Mouse (Mus musculus): Measurements from ENCODE around the gene Pik3cb.

Gene Pik3cb

DNA sequence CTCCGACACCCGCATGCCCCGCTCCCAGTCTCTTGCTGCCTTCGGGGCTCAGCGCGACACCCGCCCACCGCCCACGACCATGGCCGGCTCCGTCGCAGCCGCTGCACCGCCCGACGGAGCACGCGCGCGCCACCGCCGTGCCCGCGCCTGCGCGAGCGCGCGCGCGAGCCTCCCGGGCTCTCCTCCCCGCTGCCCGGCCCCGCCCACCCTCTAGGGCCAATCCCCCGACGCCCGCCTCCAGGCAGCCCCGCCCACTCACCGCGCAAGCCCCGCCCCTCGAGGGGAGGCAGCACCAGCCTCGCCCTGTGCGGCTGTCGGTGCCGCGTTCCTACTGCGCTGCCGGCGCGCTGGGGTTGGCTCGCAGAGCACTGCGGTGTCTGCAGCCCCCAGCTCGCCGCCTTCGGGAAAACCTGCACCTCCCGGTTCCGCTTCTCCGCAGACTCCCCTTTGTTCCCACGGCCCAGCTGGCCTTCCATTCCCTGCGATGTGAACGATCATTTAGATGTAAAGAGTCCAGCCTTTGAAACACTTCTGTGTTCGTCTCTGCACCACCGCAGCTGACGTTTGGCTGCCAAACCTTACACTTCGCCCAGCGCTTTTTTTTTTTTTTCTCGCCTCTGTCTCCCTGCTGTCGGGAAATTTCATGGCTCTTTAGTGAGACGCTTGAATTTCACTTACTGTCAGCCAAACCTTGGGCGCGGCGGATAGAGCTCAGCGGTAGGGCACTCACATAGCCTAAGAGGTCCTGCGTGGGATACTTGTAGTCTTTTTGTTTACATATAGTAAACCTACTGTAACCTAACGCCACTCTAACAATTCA, at the start of gene Pik3cb:
TSS of gene Pik3cb (minus strand) at position 559 of the 820 bp plus-strand sequence.
- WGBS: under 1% methylated on average over 77 of the region's 77 CpGs

DNA sequence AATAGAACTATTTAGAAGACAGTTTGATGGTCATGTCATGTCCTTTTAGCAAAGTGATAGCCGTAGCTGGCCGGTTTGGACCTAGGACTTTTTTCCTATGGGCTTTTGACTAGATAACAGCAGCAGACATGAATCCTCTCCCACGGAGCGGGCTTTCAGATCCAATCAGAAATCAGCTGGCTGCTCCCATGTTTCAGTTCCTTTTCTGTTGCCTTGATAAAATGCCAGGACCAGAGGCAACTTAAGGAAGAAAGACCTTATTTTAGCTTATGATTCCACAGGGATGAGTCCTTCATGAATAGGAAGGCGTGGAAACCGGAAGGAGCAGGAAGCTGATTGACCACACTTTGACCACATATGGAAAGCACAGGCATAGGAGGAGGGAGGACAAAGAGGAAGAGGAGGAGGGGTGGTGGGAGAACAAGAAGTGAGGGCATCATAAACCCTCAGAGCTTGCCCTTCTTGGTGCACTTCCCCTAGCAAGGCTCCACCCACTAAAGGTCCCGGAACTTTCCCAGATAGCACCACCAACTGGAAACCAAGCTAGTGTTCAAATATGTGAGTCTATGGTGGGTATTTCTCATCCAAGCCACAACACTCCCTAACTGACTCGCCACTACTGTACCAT, 42.7 kb upstream of the Pik3cb start:
- 65% methylated on average over 8 of the region's 8 CpGs for WGBS

DNA sequence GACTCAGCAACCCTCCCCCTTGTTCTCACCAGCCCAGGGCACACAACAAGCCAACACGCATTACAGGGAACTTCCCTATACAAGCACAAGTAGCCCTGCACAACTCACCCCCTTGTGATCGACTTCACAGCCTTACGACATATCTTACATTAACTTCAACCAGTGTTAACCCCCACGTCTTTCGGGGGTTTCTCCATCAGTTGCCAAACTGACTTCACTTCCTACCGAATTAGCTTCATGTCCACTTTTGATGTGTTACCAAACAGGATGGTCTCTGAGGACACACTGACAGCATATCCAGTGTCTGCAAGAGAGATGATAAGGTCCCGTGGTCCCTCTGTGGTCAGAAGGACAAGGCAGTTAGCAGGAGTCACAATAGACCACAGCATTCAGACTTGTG, 41.7 kb upstream of the Pik3cb start:
- WGBS: 89% methylated on average over 7 of the region's 7 CpGs

DNA sequence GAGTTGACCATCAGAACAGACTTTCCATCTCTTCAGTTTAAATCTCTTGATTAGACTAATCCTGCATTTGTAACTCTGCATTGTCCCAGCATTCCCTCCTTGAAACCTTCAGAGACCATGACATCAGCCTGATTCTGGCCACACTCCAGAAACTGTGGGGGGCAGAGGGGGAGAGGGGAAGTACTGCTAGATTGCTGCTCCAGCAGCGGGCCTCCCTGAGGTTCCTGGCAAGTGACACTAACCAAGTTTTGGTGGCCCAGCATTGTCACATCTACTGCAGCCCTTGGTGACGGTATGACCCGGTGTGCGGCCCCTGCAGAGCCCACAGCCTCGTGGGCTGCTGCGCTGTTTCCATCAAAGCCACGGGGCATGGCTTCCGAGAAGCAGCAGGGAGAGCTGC, 39.9 kb upstream of the Pik3cb start:
- 49% methylated on average over 8 of the region's 8 CpGs for WGBS

DNA sequence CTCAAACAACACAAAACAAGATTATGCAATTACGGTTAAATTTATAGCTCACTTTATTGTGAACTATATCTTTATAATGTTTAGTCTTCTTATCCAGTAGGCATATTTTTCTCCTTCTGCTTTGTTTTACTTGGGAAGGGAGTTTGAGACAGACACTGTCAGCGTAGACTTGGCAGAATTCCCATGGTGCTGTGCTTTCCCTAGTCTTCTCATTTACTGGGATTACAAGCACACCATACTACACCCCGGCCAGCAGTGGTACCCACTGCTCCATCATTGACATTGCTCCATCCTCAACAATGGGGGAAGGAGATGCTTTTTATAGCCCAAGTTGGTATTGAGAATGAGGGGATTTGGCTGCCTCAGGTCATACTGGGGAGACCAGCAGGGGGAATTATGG, 38.3 kb upstream of the Pik3cb start:
- WGBS: 74% methylated on average over 3 of the region's 3 CpGs

DNA sequence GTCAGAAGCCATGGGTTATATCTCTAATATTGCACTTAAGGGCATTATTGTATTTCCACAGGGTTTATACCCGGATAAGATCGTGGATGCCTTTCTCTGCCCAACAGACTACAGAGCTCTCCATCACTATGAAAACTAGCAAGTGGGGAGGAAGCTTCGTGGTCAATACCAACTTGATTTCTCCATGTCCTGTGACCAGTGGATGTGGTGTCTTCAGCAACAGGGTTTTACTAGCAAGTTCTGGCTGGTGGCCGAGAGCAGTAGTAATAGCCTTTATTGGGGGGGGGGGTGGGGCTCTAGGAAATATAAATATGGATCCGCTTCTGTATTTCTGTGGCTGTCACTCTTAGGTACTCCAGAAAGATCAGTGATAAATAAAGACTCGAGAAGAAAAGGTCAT, 35.4 kb upstream of the Pik3cb start:
- 89% methylated on average over 6 of the region's 6 CpGs for WGBS

DNA sequence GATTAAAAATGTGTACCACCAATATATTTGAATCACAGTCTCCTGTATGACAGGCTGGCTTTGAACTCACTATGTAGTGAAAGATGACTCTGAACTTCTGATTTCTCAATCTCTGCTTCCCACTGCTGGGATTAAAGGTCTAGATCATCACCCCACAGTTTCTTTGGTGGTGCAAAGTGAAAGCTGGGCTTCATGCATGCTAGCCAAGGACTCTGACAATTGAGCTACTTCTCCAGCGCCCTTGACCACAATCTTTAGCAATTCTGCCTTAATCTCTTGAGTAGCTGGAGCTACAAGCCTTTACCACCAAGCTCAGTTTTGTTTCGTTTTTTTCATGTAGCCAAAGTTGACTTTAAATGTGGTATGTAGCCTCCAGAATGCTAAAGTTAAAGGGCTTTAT, 32.4 kb upstream of the Pik3cb start:
- 90% methylated on average over 2 of the region's 2 CpGs for WGBS

DNA sequence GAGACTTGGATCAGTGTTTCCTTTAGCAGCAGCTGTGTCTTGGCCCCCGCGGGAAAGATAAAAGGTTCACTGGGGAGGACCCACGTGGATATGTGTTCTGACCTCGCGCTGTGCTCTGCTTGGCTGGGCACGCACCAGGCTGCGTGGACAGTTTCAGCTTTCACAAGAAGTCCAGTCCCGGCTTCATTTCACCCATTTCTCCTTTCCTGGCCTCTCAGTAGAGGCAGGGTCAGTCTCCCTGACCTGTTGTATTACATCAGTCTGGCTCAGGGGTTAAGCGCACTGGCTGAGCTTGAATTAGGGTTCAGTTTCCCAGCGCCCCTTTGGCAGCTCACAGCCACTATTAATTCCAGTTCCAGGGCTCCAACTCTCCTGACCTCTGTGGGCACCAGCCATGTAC, 30.8 kb upstream of the Pik3cb start:
- 80% methylated on average over 10 of the region's 10 CpGs for WGBS

DNA sequence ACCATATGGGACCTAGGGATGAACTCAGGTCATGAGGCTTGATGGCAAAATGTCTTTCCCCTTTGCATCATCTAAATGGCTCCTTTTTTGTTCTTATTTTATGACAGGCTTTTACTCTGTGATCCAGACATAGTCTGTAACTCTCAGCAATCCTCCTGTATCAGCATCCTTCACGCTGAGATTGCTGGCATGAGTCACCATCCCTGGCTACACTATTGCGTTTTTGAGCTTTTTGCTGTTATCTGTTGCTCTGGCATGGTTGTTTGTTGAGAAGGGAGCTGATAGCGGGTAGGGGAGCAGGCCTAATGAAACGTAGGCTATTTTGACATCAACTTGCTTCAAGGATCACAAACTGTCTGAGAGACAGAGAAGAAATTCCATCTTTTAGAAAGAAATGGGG, 28.6 kb upstream of the Pik3cb start:
- WGBS: 80% methylated on average over 4 of the region's 4 CpGs

DNA sequence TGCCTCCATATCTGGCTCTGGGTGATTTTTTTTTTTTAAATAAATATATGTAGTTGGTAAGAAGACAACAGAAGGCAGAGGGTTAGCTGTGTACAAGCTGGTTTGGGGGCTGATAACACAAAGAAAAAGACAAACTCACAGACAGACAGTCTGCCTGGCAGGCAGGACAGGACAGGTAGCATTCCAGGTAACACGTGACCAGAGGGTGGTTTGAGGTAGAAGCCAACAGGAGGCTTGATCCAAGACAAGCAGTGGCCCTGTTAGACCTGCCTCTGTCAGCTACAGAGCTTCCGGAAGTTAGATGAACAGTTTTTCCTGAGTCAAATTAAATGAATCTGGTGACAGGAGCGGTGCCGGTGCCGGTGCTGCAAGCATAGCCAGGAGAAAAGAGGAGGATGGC, 26.5 kb upstream of the Pik3cb start:
- 94% methylated on average over 5 of the region's 5 CpGs for WGBS

DNA sequence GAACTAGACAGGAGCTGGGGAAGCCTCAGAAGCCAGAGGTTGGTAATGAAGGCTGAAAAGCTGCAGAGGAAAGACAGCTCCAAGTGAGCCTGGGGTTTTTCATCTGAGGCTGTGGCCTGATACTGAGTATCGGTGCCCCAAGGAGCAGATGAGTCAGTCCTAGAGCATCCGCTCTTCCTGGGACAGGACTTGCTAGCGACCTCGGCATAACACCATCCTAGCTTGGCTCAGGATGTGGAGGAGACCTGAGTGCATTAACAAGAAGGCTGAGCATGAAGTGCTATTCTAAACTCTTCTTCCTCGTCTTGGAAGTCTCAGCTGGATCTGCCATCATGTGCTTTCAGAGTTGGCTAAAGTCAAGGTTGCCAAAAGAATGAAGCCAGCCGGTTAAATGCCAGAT, 25.5 kb upstream of the Pik3cb start:
- WGBS: 80% methylated on average over 6 of the region's 6 CpGs

DNA sequence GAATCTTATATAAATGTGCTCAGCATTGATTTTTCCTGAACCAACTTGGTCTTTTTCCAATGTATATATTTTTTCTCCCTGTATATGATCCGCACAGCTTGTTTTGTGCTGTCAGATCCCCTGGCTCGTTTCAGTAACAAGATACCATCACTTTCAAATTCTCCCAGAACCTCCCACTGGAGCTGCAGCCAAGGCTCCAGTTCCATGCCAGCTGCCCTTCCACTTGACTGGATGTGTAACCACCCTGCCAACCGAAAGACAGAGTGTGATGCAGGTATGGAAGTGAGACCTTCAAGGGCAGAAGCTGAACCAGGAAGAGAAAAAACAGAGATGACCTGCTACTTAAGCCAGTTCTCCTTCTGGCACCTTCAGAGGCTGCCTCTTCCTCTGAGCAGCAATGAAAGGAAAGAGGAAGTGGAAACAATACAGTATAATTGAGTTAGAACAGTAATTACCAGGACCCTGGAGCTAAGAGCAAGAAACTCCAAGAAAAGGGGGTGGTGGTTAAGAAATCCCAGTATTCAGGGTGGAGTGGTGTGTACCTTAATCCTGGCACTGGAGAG, 24.3 kb upstream of the Pik3cb start:
- 52% methylated on average over 3 of the region's 3 CpGs for WGBS

DNA sequence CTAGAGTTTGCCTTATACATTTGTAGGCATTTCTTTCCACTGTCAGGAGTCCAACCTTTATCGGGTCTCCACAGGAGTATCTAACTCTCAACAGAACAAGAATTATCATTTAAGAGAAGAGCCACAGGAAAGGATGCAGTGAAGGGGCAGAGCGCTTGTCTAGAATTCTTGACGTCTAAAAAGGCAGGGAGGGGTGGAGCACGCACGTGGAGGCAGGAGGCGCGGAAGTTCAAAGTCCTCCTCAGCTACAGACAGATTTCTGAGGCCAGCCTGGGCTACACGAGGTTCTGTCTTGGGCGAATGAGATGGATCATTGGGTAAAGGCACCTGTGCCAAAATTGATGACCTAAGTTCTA, 23.7 kb upstream of the Pik3cb start:
- WGBS: 44% methylated on average over 9 of the region's 9 CpGs

DNA sequence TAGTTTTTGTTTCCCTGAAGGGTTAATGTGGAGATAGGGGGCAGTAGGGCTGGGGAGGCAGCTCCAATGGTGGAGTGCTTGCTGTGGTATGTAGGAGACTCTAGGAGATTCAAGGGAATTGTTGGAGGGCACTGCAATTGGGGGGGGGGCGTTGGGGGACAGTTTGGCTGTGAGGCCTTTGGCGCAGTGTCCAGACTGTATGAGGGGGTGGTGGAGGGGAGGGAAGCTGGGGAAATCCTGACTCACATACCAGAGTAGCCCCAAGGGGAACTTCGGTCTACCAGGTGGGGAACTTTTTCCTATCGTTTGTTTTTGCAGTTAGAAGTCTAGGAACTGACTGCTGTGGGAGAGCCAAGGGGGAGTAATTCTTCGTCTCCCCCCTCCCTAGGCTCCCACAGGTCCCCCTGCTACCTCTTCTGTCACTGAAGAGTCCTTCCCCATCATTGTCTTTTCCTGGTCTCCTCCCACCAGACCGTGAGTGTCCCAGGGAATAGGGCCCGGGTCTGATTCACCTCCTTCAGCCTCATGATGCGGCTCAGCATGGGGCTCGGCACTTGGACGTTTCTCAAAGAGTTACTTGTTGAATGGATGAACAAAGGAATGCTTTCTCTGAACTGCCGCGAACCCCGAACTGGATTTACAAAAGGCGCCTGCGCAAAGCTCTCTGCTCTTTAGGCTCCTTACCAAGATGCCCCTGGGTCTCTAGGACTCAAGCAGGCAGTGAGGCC, 23.2 kb upstream of the Pik3cb start:
- 28% methylated on average over 15 of the region's 15 CpGs for WGBS

DNA sequence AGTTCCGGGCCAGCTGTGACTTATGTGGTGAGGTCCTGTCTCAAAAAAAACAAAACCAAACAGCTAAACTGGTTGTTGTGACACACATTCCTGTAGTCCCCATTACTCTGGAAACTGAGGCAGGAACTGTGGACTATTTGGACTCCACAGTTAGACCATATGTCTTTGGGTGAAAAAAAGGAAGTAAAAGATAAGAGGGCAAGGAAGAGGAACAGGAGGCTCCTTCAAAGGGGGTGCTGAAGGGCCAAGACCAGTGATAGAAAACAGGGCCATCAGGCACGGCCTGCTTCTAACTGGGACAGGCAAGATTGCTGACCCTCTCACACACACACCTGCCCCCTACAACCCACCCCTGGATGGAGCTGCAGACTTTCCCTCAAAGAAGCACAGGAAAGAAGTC, 22.4 kb upstream of the Pik3cb start:
- 95% methylated on average over 2 of the region's 2 CpGs for WGBS

DNA sequence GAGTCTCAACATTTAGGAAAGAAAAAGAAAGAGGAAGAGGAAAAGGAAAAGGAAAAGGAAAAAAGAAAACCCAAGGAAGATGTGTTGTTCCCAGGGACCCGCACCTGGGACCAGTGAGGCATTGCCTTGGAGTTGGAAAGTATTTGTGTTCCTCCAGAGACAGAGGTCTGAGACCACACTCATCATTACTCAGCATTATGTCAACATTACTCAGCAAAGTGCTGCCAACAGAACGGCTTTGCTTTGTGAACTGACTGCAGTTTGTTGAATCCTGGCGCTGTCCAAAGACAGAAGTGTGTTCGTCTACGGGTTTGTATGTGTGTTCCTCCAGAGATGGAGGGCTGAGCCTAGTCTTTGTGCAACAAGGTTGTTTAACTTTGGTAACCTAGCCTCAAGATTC, 20.4 kb upstream of the Pik3cb start:
- 93% methylated on average over 5 of the region's 5 CpGs for WGBS

DNA sequence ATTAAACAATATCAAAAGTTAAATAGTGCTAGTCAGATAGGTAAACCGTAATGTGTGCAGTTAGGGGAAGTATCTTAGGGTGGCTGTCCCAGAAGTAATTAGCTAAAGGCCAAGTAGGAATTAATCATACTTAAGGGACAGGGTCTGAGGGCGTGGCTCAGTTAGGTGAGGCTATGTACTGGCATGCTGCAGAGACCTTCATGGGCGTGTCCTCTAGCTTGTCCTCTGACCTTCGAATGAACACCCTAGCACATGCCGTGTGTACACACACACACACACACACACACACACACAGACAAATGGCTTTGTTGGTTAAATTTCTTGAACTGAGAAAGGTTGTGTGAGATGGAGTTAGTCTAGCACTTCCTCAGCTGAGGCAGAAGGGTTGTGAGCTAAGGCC, 19.5 kb upstream of the Pik3cb start:
- 92% methylated on average over 5 of the region's 5 CpGs for WGBS

DNA sequence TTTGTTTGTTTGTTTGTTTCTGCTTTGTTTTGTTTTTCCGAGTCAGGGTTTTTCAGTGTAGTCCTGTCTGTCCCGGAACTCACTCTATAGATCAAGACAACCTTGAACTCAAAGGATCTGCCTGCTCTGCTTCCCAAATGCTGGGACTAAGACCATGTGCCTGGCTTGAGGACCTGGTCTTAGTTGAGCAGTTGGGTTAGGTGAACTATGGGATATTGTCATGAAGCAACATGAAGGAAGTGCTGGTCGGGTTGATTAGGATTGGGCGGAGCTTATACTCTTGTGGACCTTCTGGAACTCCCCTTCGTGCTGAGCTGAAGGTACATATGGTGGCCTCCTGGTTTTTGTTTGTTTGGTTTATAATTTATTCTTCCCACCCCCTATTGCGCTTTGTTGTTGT, 18.3 kb upstream of the Pik3cb start:
- 81% methylated on average over 6 of the region's 6 CpGs for WGBS

DNA sequence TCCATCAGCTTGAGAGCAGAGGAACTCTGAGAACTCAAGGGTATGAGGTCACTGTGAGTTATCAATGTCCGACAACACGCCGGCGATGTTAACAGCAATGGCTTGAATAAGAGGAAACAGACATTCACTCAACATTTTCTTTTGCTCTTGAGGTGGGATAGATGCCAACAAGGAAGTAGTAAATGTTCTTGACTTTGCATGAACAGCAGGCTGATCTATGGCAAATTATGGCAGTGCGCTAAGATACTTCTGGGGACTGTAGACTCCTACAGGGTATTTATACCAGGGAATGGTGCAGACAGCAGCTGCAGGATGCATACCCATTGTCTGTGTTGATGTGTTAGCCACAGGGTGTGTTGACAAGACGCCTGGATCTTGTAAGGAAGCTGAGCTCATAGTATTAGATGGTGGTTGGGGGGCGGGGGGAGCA, 17.8 kb upstream of the Pik3cb start:
- WGBS: 65% methylated on average over 7 of the region's 7 CpGs

DNA sequence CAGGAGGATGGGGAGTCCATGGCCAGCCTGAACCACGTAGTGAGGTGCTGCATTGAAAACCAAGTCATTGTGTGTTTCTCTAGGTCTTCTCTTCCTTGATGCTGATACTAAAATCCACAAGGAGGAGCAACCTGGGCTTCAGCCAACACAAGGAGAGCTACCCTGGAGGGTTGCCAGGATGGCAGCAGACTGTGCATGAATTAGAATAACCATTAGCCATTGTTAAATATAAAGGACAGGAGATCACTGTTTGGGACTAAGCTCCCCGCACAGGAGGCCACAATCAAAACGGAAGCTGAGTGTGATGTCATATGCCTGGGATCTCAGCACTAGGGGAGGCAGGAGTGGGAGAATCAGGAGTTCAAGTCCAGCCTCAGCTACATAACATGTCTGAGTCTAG, 13.2 kb upstream of the Pik3cb start:
- 55% methylated on average over 3 of the region's 3 CpGs for WGBS

DNA sequence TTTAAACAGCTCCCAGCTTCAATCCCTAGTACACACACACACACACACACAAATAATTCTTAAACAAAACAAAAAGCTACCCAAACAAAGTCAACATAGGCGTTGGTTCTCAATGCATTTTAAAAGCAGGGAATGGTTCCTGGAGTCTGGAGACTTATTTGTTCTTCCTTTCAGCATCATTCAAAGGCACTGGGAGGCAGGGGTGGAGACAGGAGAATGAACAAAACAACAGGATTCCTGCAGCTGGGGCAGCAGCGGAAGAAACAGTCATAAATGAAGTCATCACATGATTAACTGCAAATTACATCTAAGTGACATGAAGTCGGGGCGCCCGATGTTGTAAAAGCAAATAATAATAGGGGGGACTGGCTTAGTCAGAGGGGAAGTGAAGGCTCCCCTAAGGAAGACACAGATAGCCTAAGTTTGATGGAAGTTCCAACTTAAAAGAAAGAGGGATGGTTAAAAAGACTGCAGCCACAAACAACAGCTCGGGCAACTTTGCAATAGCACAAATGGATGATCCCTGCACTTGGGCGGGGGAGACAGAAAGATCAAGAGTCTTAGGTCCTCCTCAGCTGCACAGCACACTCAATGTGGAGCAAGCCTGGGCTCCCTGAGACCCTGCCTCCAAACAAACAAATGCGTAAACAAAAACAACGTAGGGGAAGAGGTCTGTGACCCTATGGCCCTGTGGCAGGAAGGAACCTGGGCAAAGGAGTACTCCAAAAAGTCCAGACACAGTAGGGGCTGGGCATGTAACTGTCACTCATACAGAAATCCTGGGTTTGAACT, 12.5 kb upstream of the Pik3cb start:
- WGBS: 51% methylated on average over 9 of the region's 9 CpGs

All from cerebral cortex, adult 2 months (tissue).